Mouse (Mus musculus): Measurements from ENCODE around the gene Rrnad1. TPM values are rescaled to one million over a fixed set of nuclear protein-coding genes. Genes with fewer than 3 reads are reported as not detected.

Rrnad1 gene
- polyA plus RNA-seq, 1 experiment from 2014 or later: 12.8 TPM

DNA sequence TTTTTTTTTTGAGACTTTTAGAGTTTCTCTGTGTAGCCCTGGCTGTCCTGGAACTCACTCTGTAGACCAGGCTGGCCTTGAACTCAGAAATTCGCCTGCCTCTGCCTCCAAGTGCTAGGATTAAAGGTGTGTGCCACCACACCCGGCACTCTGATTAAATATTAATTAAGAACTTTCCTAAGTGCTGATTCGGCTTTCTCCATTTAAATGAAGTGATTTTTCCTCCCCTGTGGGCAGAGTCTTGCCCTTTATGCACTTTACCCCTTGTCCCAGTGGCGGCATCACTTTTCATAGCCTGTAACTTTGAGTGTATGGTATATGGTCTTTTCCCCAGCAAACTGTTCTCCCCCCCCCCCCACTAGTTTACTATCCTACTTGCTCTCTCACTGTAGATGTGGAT lies 4.7 kb upstream of the Rrnad1 start:
- no peak overlapping the region for H3K4me3 ChIP-seq (ENCODE audit: low read depth, low read length)
- H3K9me3 ChIP-seq (ENCODE audit: control insufficient read depth, low read length): no peaks in the 10 kb centered on the region
- H3K27ac ChIP-seq (replicated peaks; ENCODE audit: low read depth, low read length): no peak overlapping the region
- ATAC-seq (ENCODE audit: low read depth) (no peak), DNase-seq (ENCODE audit: low spot score) (no peak)
- no peak overlapping the region for H3K4me2 ChIP-seq (ENCODE audit: low read depth, low read length)
- peaks cover 6% of the 10 kb centered on the region; the same call in 1 of the 2 replicates for H3K4me1 ChIP-seq (ENCODE audit: control insufficient read depth, insufficient read depth, low read length)
- H3K36me3 ChIP-seq (ENCODE audit: control insufficient read depth, insufficient read depth, low read length): peaks cover 67% of the 10 kb centered on the region
- no peak overlapping the region for H3K9ac ChIP-seq (ENCODE audit: low read depth, low read length)
- H3K27me3 ChIP-seq (replicated peaks; ENCODE audit: control insufficient read depth, insufficient read depth, low read length): no peaks in the 10 kb centered on the region
- WGBS: 81% methylated on average over 4 of the region's 4 CpGs

GRCm38 (mm10) chr3:87934501-87934900 lies 4.0 kb upstream of the Rrnad1 start:
- no peak overlapping the region for H3K4me2 ChIP-seq (ENCODE audit: low read depth, low read length)
- no peaks in the 10 kb centered on the region for H3K27me3 ChIP-seq (replicated peaks; ENCODE audit: control insufficient read depth, insufficient read depth, low read length)
- WGBS: 72% methylated on average over 4 of the region's 4 CpGs
- no peaks in the 10 kb centered on the region for H3K9me3 ChIP-seq (ENCODE audit: control insufficient read depth, low read length)
- DNase-seq (ENCODE audit: low spot score) (no peak), ATAC-seq (ENCODE audit: low read depth) (no peak)
- no peak overlapping the region for H3K27ac ChIP-seq (replicated peaks; ENCODE audit: low read depth, low read length)
- H3K36me3 ChIP-seq (ENCODE audit: control insufficient read depth, insufficient read depth, low read length): peaks cover 60% of the 10 kb centered on the region
- H3K9ac ChIP-seq (ENCODE audit: low read depth, low read length): no peak overlapping the region
- no peak overlapping the region for H3K4me3 ChIP-seq (ENCODE audit: low read depth, low read length)
- H3K4me1 ChIP-seq (ENCODE audit: control insufficient read depth, insufficient read depth, low read length): peaks cover 6% of the 10 kb centered on the region; the same call in 1 of the 2 replicates

GRCm38 (mm10) chr3:87934026-87934425 lies 3.5 kb upstream of the Rrnad1 start:
- Histone ChIP-seq H3K27ac (replicated peaks; ENCODE audit: low read depth, low read length) (no peak overlapping the region), H3K4me2 (ENCODE audit: low read depth, low read length) (no peak overlapping the region), H3K4me3 (ENCODE audit: low read depth, low read length) (no peak overlapping the region), H3K9me3 (ENCODE audit: control insufficient read depth, low read length) (no peaks in the 10 kb centered on the region), H3K4me1 (ENCODE audit: control insufficient read depth, insufficient read depth, low read length) (peaks cover 10% of the 10 kb centered on the region; the same call in 1 of the 2 replicates), H3K9ac (ENCODE audit: low read depth, low read length) (no peak overlapping the region), H3K27me3 (replicated peaks; ENCODE audit: control insufficient read depth, insufficient read depth, low read length) (no peaks in the 10 kb centered on the region), H3K36me3 (ENCODE audit: control insufficient read depth, insufficient read depth, low read length) (peaks cover 56% of the 10 kb centered on the region)
- DNase-seq (ENCODE audit: low spot score): no peak
- WGBS: 79% methylated on average over 5 of the region's 5 CpGs
- no peak for ATAC-seq (ENCODE audit: low read depth)

GRCm38 (mm10) chr3:87929341-87930077 lies 1.0 kb downstream of the Rrnad1 start:
- Histone ChIP-seq H3K9ac (ENCODE audit: low read depth, low read length) (peak overlapping the region; percentile 93), H3K27me3 (replicated peaks; ENCODE audit: control insufficient read depth, insufficient read depth, low read length) (no peaks in the 10 kb centered on the region), H3K4me2 (ENCODE audit: low read depth, low read length) (peak overlapping the region; percentile 88), H3K27ac (replicated peaks; ENCODE audit: low read depth, low read length) (peak overlapping the region; percentile 84), H3K9me3 (ENCODE audit: control insufficient read depth, low read length) (no peaks in the 10 kb centered on the region), H3K4me3 (ENCODE audit: low read depth, low read length) (peak overlapping the region; percentile 92), H3K36me3 (ENCODE audit: control insufficient read depth, insufficient read depth, low read length) (peaks cover 56% of the 10 kb centered on the region), H3K4me1 (ENCODE audit: control insufficient read depth, insufficient read depth, low read length) (peaks cover 11% of the 10 kb centered on the region; the same call in 1 of the 2 replicates)
- DNase-seq (ENCODE audit: low spot score) (no peak), ATAC-seq (ENCODE audit: low read depth) (peak; percentile 10)
- WGBS: 5% methylated on average over 26 of the region's 26 CpGs

- Histone ChIP-seq H3K4me2 (ENCODE audit: low read depth, low read length) (no peak overlapping the region), H3K9me3 (ENCODE audit: control insufficient read depth, low read length) (no peaks in the 10 kb centered on the region), H3K36me3 (ENCODE audit: control insufficient read depth, insufficient read depth, low read length) (peaks cover 64% of the 10 kb centered on the region), H3K4me1 (ENCODE audit: control insufficient read depth, insufficient read depth, low read length) (peaks cover 11% of the 10 kb centered on the region; the same call in 1 of the 2 replicates), H3K27ac (replicated peaks; ENCODE audit: low read depth, low read length) (no peak overlapping the region), H3K9ac (ENCODE audit: low read depth, low read length) (no peak overlapping the region), H3K4me3 (ENCODE audit: low read depth, low read length) (no peak overlapping the region), H3K27me3 (replicated peaks; ENCODE audit: control insufficient read depth, insufficient read depth, low read length) (no peaks in the 10 kb centered on the region)
- DNase-seq (ENCODE audit: low spot score) (no peak), ATAC-seq (ENCODE audit: low read depth) (no peak)
- WGBS: 85% methylated on average over 5 of the region's 5 CpGs
These were observed 3.1 kb downstream of the Rrnad1 start for GRCm38 (mm10) chr3:87927452-87927851.

GRCm38 (mm10) chr3:87924996-87925395 lies 5.5 kb downstream of the Rrnad1 start:
- Histone ChIP-seq H3K27me3 (replicated peaks; ENCODE audit: control insufficient read depth, insufficient read depth, low read length) (no peaks in the 10 kb centered on the region), H3K9ac (ENCODE audit: low read depth, low read length) (no peak overlapping the region), H3K4me2 (ENCODE audit: low read depth, low read length) (no peak overlapping the region), H3K36me3 (ENCODE audit: control insufficient read depth, insufficient read depth, low read length) (peaks cover 63% of the 10 kb centered on the region), H3K4me1 (ENCODE audit: control insufficient read depth, insufficient read depth, low read length) (peaks cover 6% of the 10 kb centered on the region; the same call in 1 of the 2 replicates), H3K4me3 (ENCODE audit: low read depth, low read length) (no peak overlapping the region), H3K9me3 (ENCODE audit: control insufficient read depth, low read length) (no peaks in the 10 kb centered on the region), H3K27ac (replicated peaks; ENCODE audit: low read depth, low read length) (no peak overlapping the region)
- ATAC-seq (ENCODE audit: low read depth) (no peak), DNase-seq (ENCODE audit: low spot score) (no peak)
- WGBS: 84% methylated on average over 7 of the region's 7 CpGs

DNA sequence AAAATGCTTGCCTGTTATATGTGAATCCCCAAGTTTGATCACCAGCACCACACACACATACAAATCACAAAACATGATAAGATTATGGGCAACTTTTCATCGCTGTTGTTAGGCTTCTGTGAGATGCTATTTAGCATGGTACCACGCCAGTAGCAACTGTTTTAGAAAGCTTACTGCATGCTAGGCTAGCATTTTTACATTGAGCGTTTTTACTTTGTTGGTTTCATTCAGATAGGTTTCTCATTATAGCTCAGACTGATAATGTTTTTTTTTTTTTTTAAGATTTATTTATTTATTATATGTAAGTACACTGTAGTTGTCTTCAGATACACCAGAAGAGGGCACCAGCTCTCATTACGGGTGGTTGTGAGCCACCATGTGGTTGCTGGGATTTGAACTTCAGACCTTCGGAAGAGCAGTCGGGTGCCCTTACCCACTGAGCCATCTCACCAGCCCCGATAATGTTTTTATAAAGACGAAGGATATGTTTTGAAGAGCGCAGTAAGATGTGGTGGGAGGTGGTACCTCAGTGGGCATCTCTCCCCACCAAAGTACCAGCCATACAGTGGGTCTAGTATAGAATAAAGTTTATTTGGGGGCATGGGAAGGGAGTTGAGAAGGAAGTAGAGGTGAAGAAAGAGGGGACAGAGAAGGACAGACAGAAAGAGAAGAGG lies 10.1 kb downstream of the Rrnad1 start:
- Histone ChIP-seq H3K27ac (replicated peaks; ENCODE audit: low read depth, low read length) (peak overlapping the region; percentile 88; the same call in 1 of the 2 replicates), H3K4me2 (ENCODE audit: low read depth, low read length) (peak overlapping the region; percentile 77), H3K4me3 (ENCODE audit: low read depth, low read length) (peak overlapping the region; percentile 63), H3K36me3 (ENCODE audit: control insufficient read depth, insufficient read depth, low read length) (peaks cover 58% of the 10 kb centered on the region), H3K9ac (ENCODE audit: low read depth, low read length) (peak overlapping the region; percentile 80), H3K4me1 (ENCODE audit: control insufficient read depth, insufficient read depth, low read length) (no peaks in the 10 kb centered on the region; the same call in 1 of the 2 replicates), H3K9me3 (ENCODE audit: control insufficient read depth, low read length) (no peaks in the 10 kb centered on the region), H3K27me3 (replicated peaks; ENCODE audit: control insufficient read depth, insufficient read depth, low read length) (no peaks in the 10 kb centered on the region)
- ATAC-seq (ENCODE audit: low read depth): no peak
- no peak for DNase-seq (ENCODE audit: low spot score)
- 67% methylated on average over 9 of the region's 9 CpGs for WGBS

DNA sequence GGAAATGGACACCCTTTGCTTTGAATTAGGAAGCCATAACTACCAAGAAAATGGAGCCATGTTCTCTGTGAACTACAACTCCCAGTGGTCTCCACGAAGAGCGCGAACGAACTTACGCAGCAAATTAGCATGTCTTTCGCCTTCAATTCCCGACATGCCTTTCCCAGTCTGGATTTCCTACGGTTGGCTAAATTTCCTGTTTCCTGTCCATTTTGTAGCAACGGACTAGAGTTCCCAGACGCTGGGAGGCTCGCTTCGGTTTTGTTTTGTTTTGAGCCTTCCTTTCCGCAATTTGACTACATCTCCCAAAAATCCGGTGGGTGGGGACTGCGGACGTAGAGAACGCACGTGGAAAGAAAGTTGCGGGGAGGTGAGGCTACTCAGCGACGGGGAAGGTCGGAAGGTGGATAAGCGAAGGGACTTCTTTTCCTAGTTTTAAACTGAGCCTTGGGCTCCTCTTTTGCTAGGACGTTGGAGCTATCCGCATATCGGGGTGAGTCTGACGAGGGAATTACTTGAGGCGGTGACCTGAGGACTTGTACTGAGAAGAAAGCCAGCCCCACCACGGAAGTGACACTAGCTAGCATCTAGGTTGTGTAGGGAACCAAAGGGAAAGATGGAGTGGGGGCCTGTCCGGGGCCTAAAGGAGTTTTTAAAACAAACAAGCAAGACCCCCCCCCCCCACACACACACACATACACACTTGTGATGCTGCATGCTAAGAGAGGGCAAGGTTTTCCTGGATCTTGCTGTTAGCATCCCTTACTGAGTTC lies 11.0 kb downstream of the Rrnad1 start, which contains the start of gene Mrpl24:
TSS of gene Mrpl24 (plus strand) at position 171 of the 773 bp plus-strand sequence.
- H3K27me3 ChIP-seq (replicated peaks; ENCODE audit: control insufficient read depth, insufficient read depth, low read length): no peaks in the 10 kb centered on the region
- H3K9me3 ChIP-seq (ENCODE audit: control insufficient read depth, low read length): no peaks in the 10 kb centered on the region
- no peaks in the 10 kb centered on the region; the same call in 1 of the 2 replicates for H3K4me1 ChIP-seq (ENCODE audit: control insufficient read depth, insufficient read depth, low read length)
- H3K36me3 ChIP-seq (ENCODE audit: control insufficient read depth, insufficient read depth, low read length): peaks cover 58% of the 10 kb centered on the region
- under 1% methylated on average over 30 of the region's 30 CpGs for WGBS
- peak within 1 kb of the TSS; percentile 80 for H3K9ac ChIP-seq (ENCODE audit: low read depth, low read length)
- peak within 1 kb of the TSS; percentile 63 for H3K4me3 ChIP-seq (ENCODE audit: low read depth, low read length)
- ATAC-seq (ENCODE audit: low read depth) (peak; percentile 88), DNase-seq (ENCODE audit: low spot score) (peak; percentile 98)
- H3K27ac ChIP-seq (replicated peaks; ENCODE audit: low read depth, low read length): peak within 1 kb of the TSS; percentile 88
- H3K4me2 ChIP-seq (ENCODE audit: low read depth, low read length): peak within 1 kb of the TSS; percentile 77
